Mouse (Mus musculus) erythroblast, embryonic 14.5 days (primary cell): Measurements from ENCODE around the gene Snap91. TPM values are rescaled to one million over a fixed set of nuclear protein-coding genes. Genes with fewer than 3 reads are reported as not detected.

Experiments
- H3K27me3 ChIP-seq: 2 replicates; pipeline ENCODE4 v1.6.1; 2012; ENCODE audit warnings: inconsistent platforms; ENCODE audit not compliant: control insufficient read depth
- H3K36me3 ChIP-seq: 2 replicates; pipeline ENCODE4 v1.6.1; 2012; ENCODE audit warnings: mild to moderate bottlenecking, inconsistent platforms; ENCODE audit not compliant: control insufficient read depth
- H3K4me1 ChIP-seq: 2 replicates; pipeline ENCODE4 v1.6.1; 2012; ENCODE audit warnings: inconsistent platforms; ENCODE audit not compliant: control insufficient read depth
- H3K4me3 ChIP-seq: replicated peaks from 2 replicates; pipeline ENCODE3; 2012; ENCODE audit warnings: moderate library complexity, mild to moderate bottlenecking, inconsistent platforms
- H3K9me3 ChIP-seq: 2 replicates; pipeline ENCODE4 v1.6.1; 2012; ENCODE audit warnings: low read length, inconsistent platforms, mixed read lengths; ENCODE audit not compliant: control insufficient read depth
- GATA1 ChIP-seq: IDR thresholded peaks from 2 replicates; pipeline ENCODE4 v1.6.1; 2012; ENCODE audit warnings: low read length, inconsistent platforms, mixed read lengths
- TAL1 ChIP-seq: IDR thresholded peaks from 3 replicates; pipeline ENCODE4 v1.6.1; 2012; ENCODE audit warnings: low read length, inconsistent platforms, mixed read lengths
- polyA plus RNA-seq: library from polyadenylated mRNA; stranded (reverse); fragments of >175 nt; gene quantifications from 2 replicates; pipeline ENCODE4 v1.2.3, GENCODE M21; 2012

Gene Snap91
- polyA plus RNA-seq, 1 experiment: 0.01 TPM

DNA sequence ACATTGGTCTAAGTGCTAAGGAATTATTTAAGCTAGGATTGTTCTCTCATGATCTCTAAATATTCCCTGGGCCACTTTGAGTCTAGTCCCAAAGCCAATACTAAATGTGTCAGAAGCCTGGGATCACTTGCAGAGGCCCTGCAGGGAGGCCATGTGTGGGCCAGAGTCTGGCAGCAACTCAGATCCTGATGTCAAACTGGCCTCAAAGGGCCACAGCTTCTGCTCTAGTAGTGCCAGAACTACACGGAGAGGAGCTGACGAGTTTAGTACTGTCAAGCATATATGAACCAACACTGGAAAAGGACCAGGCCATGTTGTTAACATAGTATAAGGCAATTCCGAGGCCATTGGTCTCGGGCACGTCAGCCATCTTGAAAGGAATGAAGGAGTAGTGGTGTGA, 82.3 kb downstream of the Snap91 start:
- no peaks in the 10 kb centered on the region for H3K9me3 ChIP-seq
- no peaks in the 10 kb centered on the region for H3K27me3 ChIP-seq
- no peaks in the 10 kb centered on the region for H3K4me1 ChIP-seq
- no peaks in the 10 kb centered on the region for H3K36me3 ChIP-seq
- H3K4me3 ChIP-seq: no peak overlapping the region
- TF ChIP-seq GATA1 (no peak), TAL1 (no peak)

DNA sequence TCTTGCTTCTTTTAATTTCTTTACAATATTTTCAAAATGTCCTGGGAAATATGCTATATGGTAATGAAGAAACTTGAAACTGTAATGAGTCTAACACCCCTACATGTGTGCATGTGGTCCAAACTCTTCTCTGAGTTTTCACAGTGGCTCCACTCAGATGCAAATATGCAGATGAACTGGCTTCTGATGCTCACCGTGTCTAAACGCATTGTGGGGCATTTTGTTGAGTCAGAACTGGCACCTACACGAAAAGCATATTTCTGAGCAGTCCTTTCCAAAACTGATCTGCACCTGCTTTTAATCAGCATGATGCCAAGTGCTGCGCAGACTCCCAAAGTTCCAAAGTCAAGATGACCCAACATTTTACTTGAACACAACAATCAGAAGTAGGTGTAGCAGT, 82.9 kb downstream of the Snap91 start:
- Histone ChIP-seq H3K36me3 (no peaks in the 10 kb centered on the region), H3K4me1 (no peaks in the 10 kb centered on the region), H3K27me3 (no peaks in the 10 kb centered on the region), H3K9me3 (no peaks in the 10 kb centered on the region), H3K4me3 (no peak overlapping the region)
- no peak for TF ChIP-seq TAL1

DNA sequence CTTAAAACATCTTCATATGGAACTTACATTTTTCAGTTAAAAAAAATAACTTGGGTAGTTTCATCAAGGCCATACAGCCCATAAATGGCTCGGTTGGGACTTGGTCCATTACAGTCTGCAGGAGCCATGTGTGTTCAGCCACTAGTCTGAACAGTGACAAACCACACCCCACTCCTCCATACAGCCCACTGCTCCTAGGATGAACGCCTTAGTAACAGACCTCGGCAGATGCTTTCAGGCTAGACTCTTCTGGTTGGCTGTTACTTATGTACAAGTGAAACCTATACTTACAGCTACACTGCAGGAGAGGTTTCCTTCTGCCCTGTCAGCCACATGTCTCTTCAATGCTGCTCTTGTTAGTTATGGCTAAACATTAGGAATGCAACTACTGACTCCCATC, 85.2 kb downstream of the Snap91 start:
- Histone ChIP-seq H3K4me1 (no peaks in the 10 kb centered on the region), H3K27me3 (no peaks in the 10 kb centered on the region), H3K4me3 (no peak overlapping the region), H3K36me3 (no peaks in the 10 kb centered on the region), H3K9me3 (no peaks in the 10 kb centered on the region)
- no peak for TF ChIP-seq TAL1
- TF ChIP-seq GATA1: no peak

DNA sequence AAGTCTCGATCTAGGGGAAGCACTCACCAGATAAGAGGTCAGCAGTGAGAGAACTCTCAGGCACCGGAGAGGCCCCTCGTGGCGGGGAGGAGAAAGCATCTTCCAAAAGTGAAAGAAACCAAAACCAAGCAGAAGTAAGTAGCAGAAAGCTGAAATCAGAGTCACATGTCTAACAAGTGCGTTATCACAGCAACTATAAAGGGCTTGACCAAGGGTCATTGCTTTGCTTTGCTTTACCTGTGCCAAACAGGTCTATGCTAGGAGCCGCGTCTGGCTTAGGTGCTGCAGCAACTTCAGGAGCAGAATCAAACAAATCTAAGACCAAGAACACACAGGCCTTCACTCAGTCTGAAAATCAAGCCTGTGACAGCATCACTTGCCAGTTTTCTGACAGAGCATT, 88.5 kb downstream of the Snap91 start:
- Histone ChIP-seq H3K9me3 (no peaks in the 10 kb centered on the region), H3K27me3 (no peaks in the 10 kb centered on the region), H3K4me3 (no peak overlapping the region), H3K36me3 (no peaks in the 10 kb centered on the region), H3K4me1 (no peaks in the 10 kb centered on the region)
- TF ChIP-seq GATA1 (no peak), TAL1 (no peak)

DNA sequence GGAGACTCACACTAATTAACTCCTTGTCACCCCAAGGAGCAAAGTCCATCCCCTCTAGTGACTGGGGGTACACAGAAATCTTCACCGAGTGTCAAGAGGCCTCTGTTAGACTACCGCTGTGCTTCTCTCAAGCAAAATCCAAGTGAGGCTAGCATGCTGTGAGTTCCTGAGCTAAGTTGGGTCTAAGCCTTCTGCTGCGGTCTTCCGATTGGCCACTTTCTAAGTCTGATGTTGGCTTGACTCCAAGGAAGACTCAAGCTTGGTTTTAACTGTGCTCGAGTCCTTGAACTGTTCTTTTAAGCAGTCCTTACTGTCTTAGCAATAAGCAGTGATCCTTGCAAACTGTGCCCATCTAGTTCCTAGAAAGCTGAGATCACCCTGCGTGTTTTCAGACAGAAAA, 91.3 kb downstream of the Snap91 start:
- Histone ChIP-seq H3K9me3 (no peaks in the 10 kb centered on the region), H3K4me1 (no peaks in the 10 kb centered on the region)

DNA sequence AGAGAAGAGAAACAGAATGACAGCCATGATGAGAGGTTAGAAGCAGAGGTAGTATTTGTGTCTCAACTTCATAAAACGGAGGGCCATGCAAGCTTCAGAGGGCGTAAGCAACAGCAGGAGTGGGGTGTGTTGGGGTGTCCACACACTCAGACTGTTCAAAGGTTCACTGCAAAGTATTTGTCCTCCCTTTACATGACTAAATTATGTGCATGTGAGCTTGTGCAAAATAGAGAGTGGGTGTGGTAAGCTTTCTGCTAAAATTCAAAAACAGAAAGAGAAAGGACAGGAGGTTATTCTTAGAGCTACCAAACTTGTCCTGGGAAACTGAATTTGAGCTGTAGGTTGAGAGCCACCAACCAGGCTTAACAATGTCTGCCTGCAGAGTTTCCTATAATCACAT, 97.6 kb downstream of the Snap91 start:
- no peaks in the 10 kb centered on the region for H3K36me3 ChIP-seq
- no peaks in the 10 kb centered on the region for H3K4me1 ChIP-seq

More for the DNA sequence above, 91.3 kb downstream of the Snap91 start:
- no peaks in the 10 kb centered on the region for H3K27me3 ChIP-seq
- TF ChIP-seq TAL1 (no peak), GATA1 (no peak)
- H3K36me3 ChIP-seq: no peaks in the 10 kb centered on the region
- no peak overlapping the region for H3K4me3 ChIP-seq

DNA sequence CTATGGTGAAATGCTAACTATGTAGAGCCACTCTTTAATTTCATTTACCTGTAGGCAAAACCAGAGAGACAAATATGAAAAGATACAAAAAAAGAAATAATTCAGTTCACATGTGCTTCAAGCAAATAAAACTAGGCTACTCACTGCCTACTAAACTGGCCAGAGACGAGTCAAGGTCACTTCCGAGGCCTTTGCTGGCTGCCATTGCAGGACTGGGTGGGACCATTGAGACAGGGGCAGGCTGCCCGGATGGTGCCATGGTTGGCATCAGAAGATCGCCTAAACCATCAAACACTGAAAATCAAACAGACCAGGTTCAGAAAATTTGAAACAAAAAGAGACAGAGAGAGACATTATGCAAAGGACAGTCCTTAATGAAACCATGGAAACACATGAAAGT, 99.0 kb downstream of the Snap91 start:
- no peak overlapping the region for H3K4me3 ChIP-seq
- H3K9me3 ChIP-seq: no peaks in the 10 kb centered on the region
- H3K27me3 ChIP-seq: no peaks in the 10 kb centered on the region
- no peaks in the 10 kb centered on the region for H3K4me1 ChIP-seq
- no peaks in the 10 kb centered on the region for H3K36me3 ChIP-seq
- TF ChIP-seq GATA1 (no peak), TAL1 (no peak)

More for the DNA sequence above, 97.6 kb downstream of the Snap91 start:
- H3K27me3 ChIP-seq: no peaks in the 10 kb centered on the region
- no peak overlapping the region for H3K4me3 ChIP-seq
- no peaks in the 10 kb centered on the region for H3K9me3 ChIP-seq
- TF ChIP-seq GATA1 (no peak), TAL1 (no peak)

DNA sequence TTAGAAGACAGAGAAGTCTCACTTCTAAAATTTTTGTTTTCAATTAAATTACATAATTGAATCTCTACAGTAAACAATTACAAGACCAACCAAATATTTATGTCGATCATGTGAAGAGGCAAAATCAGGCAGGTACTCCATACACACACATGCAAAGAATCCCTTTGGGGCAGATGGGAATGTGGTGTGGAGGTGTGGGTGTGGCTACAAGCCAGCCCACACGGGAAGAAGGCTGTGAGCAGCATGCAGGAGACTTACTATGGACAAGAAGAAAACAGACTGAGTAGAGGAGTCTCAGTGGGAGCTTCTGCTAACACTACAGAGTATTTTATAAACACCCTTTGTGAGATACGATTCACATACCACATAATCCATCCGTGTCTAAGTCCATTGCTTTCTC, 102.2 kb downstream of the Snap91 start:
- TF ChIP-seq TAL1: no peak
- no peak for TF ChIP-seq GATA1
- no peaks in the 10 kb centered on the region for H3K9me3 ChIP-seq
- H3K36me3 ChIP-seq: no peaks in the 10 kb centered on the region
- H3K4me3 ChIP-seq: no peak overlapping the region
- H3K27me3 ChIP-seq: no peaks in the 10 kb centered on the region
- no peaks in the 10 kb centered on the region for H3K4me1 ChIP-seq

DNA sequence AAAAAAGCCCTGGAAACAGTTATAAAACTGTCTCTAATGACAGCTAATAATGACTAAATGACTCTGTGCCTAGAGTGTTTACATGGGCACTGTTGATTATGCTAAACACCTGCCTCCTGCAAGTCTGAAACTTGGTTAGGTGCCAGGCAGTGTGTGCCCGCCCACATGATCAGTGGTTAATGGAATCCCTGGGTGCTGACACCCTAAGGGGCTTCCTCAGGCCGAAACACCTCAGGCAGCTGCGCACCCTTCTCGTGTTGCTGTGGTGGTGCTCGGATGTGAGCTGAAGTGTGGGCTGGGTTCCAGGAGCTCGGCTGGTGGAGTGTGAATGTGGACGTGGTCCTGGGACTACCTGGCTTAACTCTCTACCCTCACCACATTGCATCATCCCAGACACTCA, 103.1 kb downstream of the Snap91 start:
- H3K4me1 ChIP-seq: no peaks in the 10 kb centered on the region

DNA sequence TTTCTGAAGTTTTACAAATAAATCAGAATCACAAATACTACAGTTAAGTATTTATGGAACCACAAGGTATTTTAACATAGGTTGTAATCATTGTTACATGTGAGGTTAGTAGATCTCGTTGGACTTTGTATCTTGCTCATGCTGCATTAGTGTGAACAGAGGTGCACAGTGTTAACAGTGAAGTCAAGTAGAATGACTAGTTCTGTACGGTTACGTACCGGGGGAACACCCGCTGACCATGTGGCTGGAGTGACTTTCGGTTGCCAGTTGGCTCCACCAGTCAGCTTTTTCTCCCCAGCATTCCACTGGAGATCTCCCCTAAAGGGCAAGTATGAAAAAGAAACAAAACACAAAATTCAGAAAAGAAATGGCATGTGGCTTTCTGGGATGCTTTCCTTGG, 105.1 kb downstream of the Snap91 start:
- Histone ChIP-seq H3K4me1 (no peaks in the 10 kb centered on the region), H3K27me3 (no peaks in the 10 kb centered on the region), H3K9me3 (no peaks in the 10 kb centered on the region), H3K4me3 (no peak overlapping the region), H3K36me3 (no peaks in the 10 kb centered on the region)
- TF ChIP-seq TAL1 (no peak), GATA1 (no peak)

More for the DNA sequence above, 103.1 kb downstream of the Snap91 start:
- TF ChIP-seq TAL1: no peak
- no peak for TF ChIP-seq GATA1
- H3K4me3 ChIP-seq: no peak overlapping the region
- H3K27me3 ChIP-seq: no peaks in the 10 kb centered on the region
- H3K9me3 ChIP-seq: no peaks in the 10 kb centered on the region
- H3K36me3 ChIP-seq: no peaks in the 10 kb centered on the region
